Mouse (Mus musculus): ENCODE results near the gene Wdcp.

DNA sequence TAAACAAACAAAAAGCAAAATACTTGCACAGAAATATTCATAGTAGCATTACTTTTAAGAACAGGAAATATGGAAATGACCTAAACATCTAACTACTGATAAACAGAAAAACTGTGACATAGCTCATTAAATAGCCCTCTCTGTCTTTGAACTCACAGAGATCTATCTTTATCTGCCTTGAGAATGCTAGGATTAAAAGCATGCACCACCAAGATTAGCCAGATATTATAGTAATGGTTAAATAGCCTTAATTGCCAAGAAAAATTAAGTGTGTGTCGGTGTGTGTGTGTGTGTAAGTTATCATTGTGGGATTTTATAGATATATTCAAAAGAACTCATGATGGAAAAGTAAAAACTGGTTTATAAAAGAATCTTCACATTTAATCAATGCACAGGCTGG lies 46.8 kb downstream of the Wdcp start:
- TF ChIP-seq CTCF (IDR thresholded peaks at IDR 0.05; ENCODE audit: low read depth, low read length) = no peak
- no peak for TF ChIP-seq POLR2A (IDR thresholded peaks at IDR 0.05; ENCODE audit: extremely low read depth, insufficient read depth, low read length)

Measured in liver, adult 2 months (tissue).